Mouse (Mus musculus): ENCODE results near the gene Capn9.

Capn9 gene

DNA sequence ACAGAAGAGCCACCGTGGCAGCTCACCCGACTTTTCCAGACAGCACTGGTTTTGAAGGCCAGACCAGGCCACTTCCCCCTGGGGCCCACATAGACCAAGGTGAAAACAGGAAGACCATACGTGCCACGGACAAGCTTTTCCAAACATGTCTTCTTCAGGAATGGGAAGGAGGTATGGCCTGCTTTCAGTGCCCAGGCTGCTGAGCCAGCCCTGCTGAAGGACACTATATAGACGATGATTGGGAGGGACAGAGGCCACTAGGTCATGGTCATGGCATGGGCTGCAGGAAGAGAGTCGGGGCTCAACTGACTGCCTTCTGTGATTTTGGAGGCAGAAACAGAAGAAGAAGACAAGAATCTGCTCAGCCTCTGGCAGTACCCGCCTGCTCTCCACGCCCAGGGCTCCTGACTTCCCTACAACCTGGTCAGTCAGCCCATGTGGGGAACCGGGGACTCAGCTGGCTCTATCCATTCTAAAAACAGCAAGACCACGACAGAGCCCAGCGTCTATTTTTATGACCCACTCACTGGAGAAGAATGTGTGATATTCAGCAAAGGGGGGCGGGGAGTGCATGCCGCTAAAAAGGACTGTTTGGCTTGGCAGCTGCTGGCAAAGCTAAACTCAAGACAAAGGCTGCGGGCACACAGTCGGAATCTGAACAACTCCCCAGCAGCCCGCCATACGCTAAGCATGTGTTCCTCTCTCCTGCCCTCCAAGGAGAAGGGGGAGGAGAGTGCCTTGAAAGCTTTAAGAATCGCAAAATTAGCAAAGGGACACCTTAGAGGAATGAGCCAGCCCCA lies 67.8 kb downstream of the Capn9 start:
- peak; percentile 74 for DNase-seq

DNA sequence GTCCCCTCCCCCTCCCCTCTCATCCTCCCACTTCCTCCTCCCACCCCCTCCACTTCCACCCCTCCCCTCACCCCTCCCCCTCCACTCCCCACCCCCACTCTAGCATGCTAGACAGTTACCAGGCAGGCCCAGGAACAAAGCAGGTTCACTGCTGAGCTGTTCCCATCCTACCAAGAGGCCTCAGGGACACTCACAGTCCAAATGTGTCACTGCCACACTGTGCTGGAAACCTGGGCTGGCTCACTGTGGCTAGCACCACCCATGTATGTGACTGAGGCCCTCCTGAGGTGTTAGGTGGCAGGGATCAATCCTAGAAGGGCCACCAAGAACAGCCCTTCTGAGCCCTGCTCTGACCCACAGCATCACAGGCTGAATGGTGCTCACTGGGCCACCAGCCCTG lies 72.4 kb downstream of the Capn9 start:
- DNase-seq, result no peak

DNA sequence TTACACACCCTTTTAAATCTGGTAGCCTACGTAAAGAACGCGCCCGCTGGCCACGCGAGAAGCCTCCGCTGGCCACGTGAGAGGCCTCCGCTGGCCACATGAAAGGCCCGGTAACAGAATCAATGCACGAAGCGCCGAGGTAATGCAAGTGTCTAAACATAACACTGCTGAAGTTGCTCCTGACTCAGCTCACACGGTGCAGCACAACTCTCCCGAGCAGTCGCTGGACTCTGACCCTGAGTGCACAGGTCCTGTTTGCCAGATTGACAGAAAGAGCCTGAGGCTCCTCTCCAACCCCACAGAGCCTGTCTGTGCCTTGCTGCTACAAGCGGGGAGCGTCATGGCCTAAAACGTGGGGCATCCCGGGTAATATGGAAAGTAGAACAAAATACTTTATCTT lies 75.9 kb downstream of the Capn9 start:
- no peak for DNase-seq

DNA sequence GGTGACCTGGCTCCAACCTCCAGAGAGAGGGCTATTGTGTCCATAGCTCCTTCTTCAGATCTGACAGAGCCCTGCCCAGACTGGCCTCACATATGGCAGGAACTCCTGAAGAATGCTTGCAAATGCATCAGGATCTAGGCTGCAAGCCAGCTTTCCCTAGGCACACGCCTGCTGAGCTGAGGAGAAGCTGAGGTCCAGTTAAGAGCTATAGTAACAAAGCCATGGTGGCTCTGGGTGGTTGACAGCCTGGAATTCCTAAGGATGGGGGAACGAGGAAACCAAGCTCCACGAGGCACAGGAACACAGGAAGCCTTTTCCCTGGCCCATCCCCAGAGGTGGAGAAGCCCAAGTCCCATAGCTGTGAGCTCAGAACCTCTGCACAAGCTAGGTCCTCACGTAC lies 76.6 kb downstream of the Capn9 start:
- peak; percentile 60 for DNase-seq

DNA sequence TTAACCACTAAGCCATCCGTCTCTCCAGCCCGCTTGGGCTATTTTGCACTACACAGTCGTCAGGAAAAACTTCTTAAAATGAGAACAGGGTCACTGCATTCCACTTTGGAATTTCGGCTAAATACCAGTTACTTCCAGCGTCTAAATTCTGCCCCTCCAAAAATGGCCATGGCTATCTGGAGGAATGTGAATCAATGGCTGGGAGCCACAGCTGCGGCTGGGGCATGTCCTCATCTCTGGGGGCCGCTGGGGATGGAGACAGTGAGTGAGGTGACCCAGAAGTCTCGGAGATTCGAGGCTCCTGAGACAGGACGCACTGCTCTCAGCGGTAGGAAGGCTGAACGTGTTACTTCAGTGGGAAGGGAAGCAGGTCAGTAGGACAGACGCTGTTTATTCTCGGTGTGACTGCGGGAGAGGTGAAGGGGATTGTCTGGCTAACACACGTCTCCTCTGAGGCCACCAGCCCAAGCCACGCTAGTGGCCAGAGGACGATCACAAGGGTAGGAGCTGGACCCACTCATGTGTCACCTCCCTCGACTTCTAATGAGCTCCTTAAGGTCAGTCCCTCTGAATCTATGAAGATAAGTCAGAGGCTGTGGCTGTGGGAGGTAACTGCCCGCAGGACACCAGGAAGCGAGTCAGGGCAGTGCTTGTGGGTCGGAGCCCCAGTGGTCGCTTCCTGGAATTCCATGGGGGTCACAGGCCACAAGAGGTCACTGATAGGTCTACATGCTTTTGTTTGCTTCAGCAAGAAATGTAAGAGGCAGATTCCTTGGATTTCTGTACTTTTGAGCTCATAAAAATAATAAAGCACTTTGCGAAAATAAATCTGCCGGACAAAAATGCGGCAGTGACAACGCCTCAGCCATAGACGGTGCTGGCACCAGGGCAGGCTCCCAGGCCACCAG lies 77.9 kb downstream of the Capn9 start:
- DNase-seq, result peak; percentile 73

DNA sequence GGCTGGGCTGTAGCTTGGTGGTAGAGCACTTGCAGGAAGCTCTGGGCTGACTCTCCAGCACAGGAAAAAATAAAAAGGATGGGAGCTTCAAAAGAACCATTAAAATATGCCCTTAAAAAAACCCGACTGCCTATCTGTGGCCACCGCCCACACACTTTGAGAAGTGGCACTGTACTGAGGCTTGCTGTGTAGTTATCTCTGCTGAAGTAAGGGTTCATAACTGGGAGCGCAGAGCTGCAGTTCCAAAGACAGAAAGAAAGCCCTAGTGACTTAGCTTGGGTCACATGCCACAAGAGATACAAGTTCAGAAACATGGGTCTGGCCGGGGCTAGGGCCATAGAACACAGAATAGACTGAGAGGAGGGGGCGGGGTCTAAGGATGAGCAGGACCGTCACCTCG lies 82.0 kb downstream of the Capn9 start:
- DNase-seq, result no peak

DNA sequence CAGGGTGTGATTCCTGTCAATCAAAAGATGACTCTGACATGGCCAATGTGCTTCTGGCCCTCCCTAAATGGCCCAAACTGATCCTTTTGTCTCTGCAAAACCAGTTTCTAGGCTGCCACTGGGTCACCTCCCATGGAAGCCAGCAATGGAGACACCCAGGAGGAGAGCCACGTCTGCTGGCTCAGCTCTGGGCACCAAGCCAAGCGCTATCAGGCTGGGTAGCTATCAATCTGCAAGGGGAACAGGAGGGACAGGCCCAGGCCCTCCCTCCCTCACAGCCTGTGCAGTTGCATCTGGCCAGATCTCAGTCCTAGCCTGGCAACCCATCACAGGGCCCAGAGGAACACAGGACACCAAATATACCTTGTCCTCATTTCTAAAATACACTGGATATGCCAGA lies 82.5 kb downstream of the Capn9 start:
- DNase-seq, result peak; percentile 76

DNA sequence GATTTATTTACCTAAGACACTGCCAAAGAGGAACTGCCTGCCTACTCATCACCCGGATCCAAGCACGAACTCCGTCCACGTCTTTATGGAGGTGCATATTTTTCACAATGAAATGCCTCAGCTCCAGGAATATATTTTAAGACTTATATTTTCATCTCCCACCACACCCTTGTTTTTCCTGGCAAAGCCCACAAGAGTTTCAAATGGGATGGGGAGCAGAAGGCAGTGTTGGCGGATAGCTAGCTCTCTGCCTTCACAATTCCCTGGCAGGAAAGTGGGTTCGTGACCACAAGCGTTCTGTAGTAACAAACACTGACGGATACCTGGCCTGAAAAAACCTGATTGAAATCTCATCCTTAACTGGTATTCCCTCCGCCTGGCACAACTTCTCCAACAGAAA lies 85.9 kb downstream of the Capn9 start:
- DNase-seq, result no peak

DNA sequence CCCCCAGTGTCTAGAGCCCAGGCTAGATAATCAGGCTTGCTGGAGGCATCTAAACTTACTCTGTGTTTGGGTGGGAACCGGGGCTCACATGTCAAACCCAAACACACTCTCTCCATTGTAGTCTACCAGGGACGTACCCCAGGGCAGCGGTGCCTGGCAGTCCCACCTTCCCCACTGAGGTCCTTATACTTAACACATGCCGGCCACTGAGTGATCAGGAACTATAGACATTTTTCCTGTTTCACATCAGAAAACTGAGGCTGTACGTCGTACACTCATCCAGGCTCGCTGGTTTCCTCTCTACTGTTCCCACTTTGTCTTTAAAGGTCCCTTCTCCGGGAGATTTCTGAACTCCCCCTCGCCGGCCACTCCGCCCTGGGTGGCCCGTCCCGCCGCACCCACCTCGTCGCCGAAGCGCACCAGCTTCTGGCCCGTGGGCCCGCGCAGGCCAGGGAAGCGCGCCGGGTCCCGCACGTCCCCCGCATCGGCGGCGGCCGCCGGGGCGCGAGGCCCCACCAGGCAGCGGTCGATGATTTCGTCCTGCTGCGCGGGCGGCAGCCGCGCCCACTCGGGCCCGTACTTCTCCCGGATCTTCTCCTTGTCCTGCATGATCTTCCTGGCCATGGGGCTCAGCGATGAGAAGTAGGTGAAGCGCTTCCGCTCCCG lies 86.7 kb downstream of the Capn9 start:
- no peak for DNase-seq

DNA sequence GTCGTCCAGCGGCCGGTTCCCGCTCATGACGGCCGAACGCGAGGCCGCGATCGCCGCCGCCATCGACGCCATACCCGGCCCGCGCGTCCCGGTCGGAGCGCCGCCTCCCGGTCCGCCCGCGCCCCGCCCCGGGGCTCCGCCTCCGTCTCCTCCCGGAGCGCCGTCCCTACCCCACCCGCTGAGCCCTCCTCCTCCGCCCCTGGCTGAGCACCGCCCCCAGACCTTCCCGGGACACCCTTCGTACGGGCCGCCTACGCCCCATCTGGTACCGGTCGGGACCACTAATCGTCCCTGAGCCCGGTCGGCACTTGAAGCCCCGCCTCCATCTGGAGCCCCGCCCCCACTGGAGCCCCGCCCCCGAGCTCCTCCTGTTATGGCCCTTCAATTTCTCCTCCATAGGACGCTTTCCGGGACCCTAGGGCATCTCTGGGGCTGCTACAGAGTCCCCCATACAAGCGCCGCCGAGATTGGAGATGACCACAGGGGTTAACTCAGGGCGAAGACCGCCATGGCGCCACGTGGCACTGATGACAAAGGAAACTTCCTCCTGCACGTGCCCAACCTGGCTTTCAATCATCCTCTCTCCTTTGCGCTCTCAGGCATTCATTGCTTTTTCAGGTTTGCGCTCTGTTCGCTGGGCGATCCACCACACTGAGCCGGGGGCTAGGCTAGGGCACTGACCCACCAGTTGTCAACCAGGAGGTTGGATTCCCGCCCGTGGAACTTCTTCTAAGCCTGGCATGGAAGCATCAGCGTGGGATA lies 87.4 kb downstream of the Capn9 start, which contains the start of gene 2310022B05Rik:
TSS of gene 2310022B05Rik (minus strand) at position 258 of the 762 bp plus-strand sequence.
- DNase-seq, result peak; percentile 94

DNA sequence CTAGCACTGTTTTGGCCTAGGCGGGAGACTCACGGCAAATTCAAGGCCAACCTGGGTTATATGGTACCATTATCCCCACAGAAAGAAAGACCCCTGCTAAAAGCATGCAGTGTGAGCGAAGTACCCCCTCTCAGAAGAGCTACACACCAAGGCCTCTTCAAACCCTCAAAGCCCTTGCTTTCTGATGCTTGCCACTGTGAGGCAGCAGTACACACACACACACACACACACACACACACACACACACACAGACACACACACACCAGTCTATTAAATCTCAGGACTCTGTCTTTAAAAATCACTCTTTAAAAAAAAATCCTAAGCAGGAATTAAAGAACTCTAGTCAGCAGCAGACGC lies 87.9 kb downstream of the Capn9 start:
- peak; percentile 38 for DNase-seq

DNA sequence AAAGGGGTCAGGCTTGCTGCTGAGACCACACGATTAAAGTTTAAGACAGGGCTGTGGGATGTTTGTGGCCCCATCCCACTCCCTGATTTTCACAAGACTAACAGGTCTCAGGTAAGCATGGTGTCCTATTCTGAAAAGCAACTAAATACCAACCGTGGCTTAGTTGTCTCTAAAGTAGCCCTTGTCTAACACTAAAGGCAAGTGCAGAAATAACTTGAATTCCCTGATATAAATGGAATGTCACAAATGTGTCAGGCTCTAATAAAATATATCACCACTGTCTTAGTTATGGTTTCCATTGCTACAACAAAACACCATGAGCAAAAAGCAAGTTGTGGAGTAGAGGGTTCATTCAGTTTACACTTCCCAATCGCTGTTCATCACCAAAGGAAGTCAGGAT lies 88.5 kb downstream of the Capn9 start:
- no peak for DNase-seq

All from kidney, postnatal 10 days (tissue).